Mouse (Mus musculus) ES-Bruce4 (cell line): Measurements from ENCODE around the gene 1700003F12Rik. TPM values are rescaled to one million over a fixed set of nuclear protein-coding genes. Genes with fewer than 3 reads are reported as not detected.

Source experiments
- H3K27ac ChIP-seq: 2 replicates; pipeline ENCODE4 v1.5.1; 2012; ENCODE audit warnings: low read length, inconsistent platforms; ENCODE audit not compliant: insufficient read depth
- H3K27me3 ChIP-seq: 2 replicates; pipeline ENCODE4 v1.6.1; 2012; ENCODE audit warnings: mild to moderate bottlenecking, low read length, inconsistent platforms; ENCODE audit not compliant: control insufficient read depth, poor library complexity, insufficient read depth, severe bottlenecking
- H3K36me3 ChIP-seq: 2 replicates; pipeline ENCODE4 v1.6.1; 2012; ENCODE audit warnings: inconsistent platforms, mild to moderate bottlenecking, low read length, moderate library complexity; ENCODE audit not compliant: control insufficient read depth, poor library complexity, insufficient read depth, severe bottlenecking
- H3K4me1 ChIP-seq: one replicate; pipeline ENCODE4 v1.8.1; 2011; ENCODE audit warnings: low read length; ENCODE audit not compliant: control insufficient read depth, insufficient read depth
- H3K4me3 ChIP-seq: 2 replicates; pipeline ENCODE4 v1.5.1; 2011; ENCODE audit warnings: low read depth, mild to moderate bottlenecking, low read length
- H3K9ac ChIP-seq: 2 replicates; pipeline ENCODE4 v1.6.1; 2012; ENCODE audit warnings: low read depth, mild to moderate bottlenecking, inconsistent platforms; ENCODE audit not compliant: poor library complexity, severe bottlenecking
- H3K9me3 ChIP-seq: replicated peaks from 2 replicates; pipeline ENCODE4 v1.6.1; 2012; ENCODE audit warnings: mild to moderate bottlenecking, low read length, inconsistent platforms; ENCODE audit not compliant: control insufficient read depth, poor library complexity, insufficient read depth, severe bottlenecking
- CTCF ChIP-seq: IDR thresholded peaks from one replicate; pipeline ENCODE4 v1.8.1; 2011; ENCODE audit warnings: low read depth, low read length
- EP300 ChIP-seq: IDR thresholded peaks from 2 replicates; pipeline ENCODE4 v1.6.1; 2011; ENCODE audit warnings: low read depth, low read length; ENCODE audit not compliant: insufficient read depth
- POLR2A ChIP-seq: IDR thresholded peaks from one replicate; pipeline ENCODE4 v1.8.1; 2011; ENCODE audit warnings: low read length; ENCODE audit not compliant: insufficient read depth
- polyA plus RNA-seq: library from polyadenylated mRNA; stranded (reverse); fragments of >200 nt; gene quantifications from 2 replicates; pipeline ENCODE4 v1.2.4, GENCODE M21; 2011; ENCODE audit warnings: low read depth; ENCODE audit not compliant: missing spikeins, insufficient read depth, insufficient read length

1700003F12Rik gene
- polyA plus RNA-seq, 1 experiment = not detected

- H3K27ac ChIP-seq = no peak overlapping the region
- no peak overlapping the region for H3K4me3 ChIP-seq
- no peaks in the 10 kb centered on the region for H3K27me3 ChIP-seq
- H3K9ac ChIP-seq = no peak overlapping the region
- TF ChIP-seq EP300 = no peak
- no peak for TF ChIP-seq POLR2A
- no peak for TF ChIP-seq CTCF
- no peaks in the 10 kb centered on the region for H3K9me3 ChIP-seq
- H3K36me3 ChIP-seq = no peaks in the 10 kb centered on the region
- H3K4me1 ChIP-seq = no peaks in the 10 kb centered on the region
These were observed 38.2 kb downstream of the 1700003F12Rik start for GRCm38 (mm10) chr2:154584931-154585601.

- Histone ChIP-seq H3K27me3 (no peaks in the 10 kb centered on the region), H3K27ac (no peak overlapping the region), H3K9me3 (no peaks in the 10 kb centered on the region), H3K4me3 (no peak overlapping the region), H3K9ac (no peak overlapping the region), H3K4me1 (no peaks in the 10 kb centered on the region), H3K36me3 (no peaks in the 10 kb centered on the region)
- TF ChIP-seq POLR2A (no peak), CTCF (peak; percentile 82), EP300 (no peak)
These were observed 39.5 kb downstream of the 1700003F12Rik start for GRCm38 (mm10) chr2:154586405-154586804.

GRCm38 (mm10) chr2:154589051-154589450 is 42.2 kb downstream of the 1700003F12Rik start:
- Histone ChIP-seq H3K9me3 (no peaks in the 10 kb centered on the region), H3K4me1 (no peaks in the 10 kb centered on the region), H3K27ac (no peak overlapping the region), H3K4me3 (no peak overlapping the region), H3K27me3 (no peaks in the 10 kb centered on the region), H3K9ac (no peak overlapping the region), H3K36me3 (no peaks in the 10 kb centered on the region)
- TF ChIP-seq CTCF (no peak), POLR2A (no peak), EP300 (no peak)

- no peaks in the 10 kb centered on the region for H3K9me3 ChIP-seq
- no peaks in the 10 kb centered on the region for H3K27me3 ChIP-seq
- no peaks in the 10 kb centered on the region for H3K4me1 ChIP-seq
- H3K9ac ChIP-seq = no peak overlapping the region
- no peak overlapping the region for H3K27ac ChIP-seq
- no peak overlapping the region for H3K4me3 ChIP-seq
- H3K36me3 ChIP-seq = no peaks in the 10 kb centered on the region
- TF ChIP-seq EP300 (no peak), POLR2A (no peak), CTCF (no peak)
These were observed 44.4 kb downstream of the 1700003F12Rik start for GRCm38 (mm10) chr2:154591239-154591638.

- no peak for TF ChIP-seq EP300
- TF ChIP-seq CTCF = peak; percentile 65
- no peak overlapping the region for H3K27ac ChIP-seq
- H3K36me3 ChIP-seq = no peaks in the 10 kb centered on the region
- no peak overlapping the region for H3K4me3 ChIP-seq
- H3K27me3 ChIP-seq = no peaks in the 10 kb centered on the region
- no peak overlapping the region for H3K9ac ChIP-seq
- H3K9me3 ChIP-seq = no peaks in the 10 kb centered on the region
- H3K4me1 ChIP-seq = no peaks in the 10 kb centered on the region
These were observed 46.1 kb downstream of the 1700003F12Rik start for GRCm38 (mm10) chr2:154593025-154593424.

GRCm38 (mm10) chr2:154595775-154596174 is 48.9 kb downstream of the 1700003F12Rik start:
- no peaks in the 10 kb centered on the region for H3K9me3 ChIP-seq
- H3K36me3 ChIP-seq = no peaks in the 10 kb centered on the region
- H3K27me3 ChIP-seq = no peaks in the 10 kb centered on the region
- H3K9ac ChIP-seq = no peak overlapping the region
- no peak for TF ChIP-seq POLR2A
- no peak for TF ChIP-seq CTCF
- no peak for TF ChIP-seq EP300
- no peaks in the 10 kb centered on the region for H3K4me1 ChIP-seq
- no peak overlapping the region for H3K27ac ChIP-seq
- no peak overlapping the region for H3K4me3 ChIP-seq
